Mouse (Mus musculus) kidney, adult 2 months (tissue): Measurements from ENCODE around the gene Rad21l. TPM values are rescaled to one million over a fixed set of nuclear protein-coding genes. Genes with fewer than 3 reads are reported as not detected.

ENCODE experiments used
- DNase-seq: peaks from one replicate; pipeline ENCODE4 v3.0.0; 2021
- H3K27ac ChIP-seq: fragments of 200-500 bp; 2 replicates; pipeline ENCODE4 v1.5.1; 2012; ENCODE audit warnings: low read depth, low read length, control low read depth, inconsistent platforms; ENCODE audit not compliant: insufficient read depth
- H3K27me3 ChIP-seq: fragments of 200-500 bp; replicated peaks from 2 replicates; pipeline ENCODE4 v1.6.1; 2012; ENCODE audit warnings: mild to moderate bottlenecking, moderate library complexity, low read length, inconsistent platforms; ENCODE audit not compliant: control insufficient read depth, insufficient read depth
- H3K36me3 ChIP-seq: fragments of 200-500 bp; 2 replicates; pipeline ENCODE4 v1.6.1; 2012; ENCODE audit warnings: mild to moderate bottlenecking, moderate library complexity, low read length, inconsistent platforms; ENCODE audit not compliant: control insufficient read depth, insufficient read depth
- H3K4me1 ChIP-seq: fragments of 200-500 bp; 2 replicates; pipeline ENCODE4 v1.6.1; 2011; ENCODE audit warnings: low read length; ENCODE audit not compliant: control insufficient read depth, insufficient read depth
- H3K4me3 ChIP-seq: fragments of 200-500 bp; 2 replicates; pipeline ENCODE4 v1.5.1; 2011; ENCODE audit warnings: mild to moderate bottlenecking, low read depth, low read length, control low read depth; ENCODE audit not compliant: insufficient read depth
- CTCF ChIP-seq: fragments of 200-500 bp; conservative IDR thresholded peaks from 2 replicates; pipeline ENCODE4 v1.5.1; 2011; ENCODE audit warnings: low read depth, mild to moderate bottlenecking, control low read depth, low read length, moderate library complexity, mixed read lengths; ENCODE audit not compliant: insufficient read depth, insufficient read length
- POLR2A ChIP-seq: fragments of 200-500 bp; IDR thresholded peaks from one replicate; pipeline ENCODE4 v1.6.1; 2011; ENCODE audit warnings: low read depth, low read length, control low read depth
- WGBS: fragments of 180-500 bp; shearing (Covaris S2); methylation state at CpG from one replicate; pipeline ENCODE4 v1.1.7; 2018; 5-methylcytosine and 5-hydroxymethylcytosine counted together
- polyA plus RNA-seq: library from polyadenylated mRNA; depleted of rRNA; stranded (reverse); fragments of >200 nt; gene quantifications from 2 replicates; pipeline ENCODE4 v1.2.3, GENCODE M21; 2012; rRNA removed

Rad21l gene
- polyA plus RNA-seq, 1 experiment: not detected

GRCm38 (mm10) chr2:151605437-151605987 is 62.8 kb downstream of the Rad21l start:
- no peak for DNase-seq
- WGBS: 47% methylated on average over 11 of the region's 11 CpGs

DNA sequence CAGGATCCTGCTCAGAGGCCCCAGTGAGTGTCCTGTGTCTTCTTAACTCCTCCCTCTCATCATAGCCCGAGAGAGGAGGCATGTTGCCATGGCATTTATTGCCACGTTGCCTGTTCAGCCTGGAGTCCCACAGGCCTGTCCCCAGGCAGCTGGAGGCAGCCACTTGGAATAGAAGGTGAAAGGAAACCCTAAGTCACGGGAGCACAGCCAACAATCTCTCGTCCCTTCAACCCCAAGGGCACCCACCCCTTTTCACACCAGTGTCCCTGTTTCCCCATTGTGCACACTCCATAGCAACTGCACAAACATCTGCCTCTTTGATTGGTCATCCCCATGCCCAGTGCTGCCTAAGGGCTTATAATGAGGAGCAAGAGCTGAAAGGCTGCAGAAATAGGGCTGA is 64.7 kb downstream of the Rad21l start:
- no peak for DNase-seq
- no peak overlapping the region for H3K4me3 ChIP-seq
- TF ChIP-seq POLR2A (no peak), CTCF (no peak)
- 30% methylated on average over 4 of the region's 4 CpGs for WGBS
- H3K27ac ChIP-seq: no peak overlapping the region
- no peaks in the 10 kb centered on the region for H3K27me3 ChIP-seq
- no peaks in the 10 kb centered on the region for H3K4me1 ChIP-seq
- H3K36me3 ChIP-seq: no peaks in the 10 kb centered on the region

More at GRCm38 (mm10) chr2:151605437-151605987, 62.8 kb downstream of the Rad21l start:
- Histone ChIP-seq H3K27ac (no peak overlapping the region), H3K36me3 (no peaks in the 10 kb centered on the region), H3K27me3 (no peaks in the 10 kb centered on the region), H3K4me3 (no peak overlapping the region), H3K4me1 (no peaks in the 10 kb centered on the region)
- no peak for TF ChIP-seq CTCF
- no peak for TF ChIP-seq POLR2A

DNA sequence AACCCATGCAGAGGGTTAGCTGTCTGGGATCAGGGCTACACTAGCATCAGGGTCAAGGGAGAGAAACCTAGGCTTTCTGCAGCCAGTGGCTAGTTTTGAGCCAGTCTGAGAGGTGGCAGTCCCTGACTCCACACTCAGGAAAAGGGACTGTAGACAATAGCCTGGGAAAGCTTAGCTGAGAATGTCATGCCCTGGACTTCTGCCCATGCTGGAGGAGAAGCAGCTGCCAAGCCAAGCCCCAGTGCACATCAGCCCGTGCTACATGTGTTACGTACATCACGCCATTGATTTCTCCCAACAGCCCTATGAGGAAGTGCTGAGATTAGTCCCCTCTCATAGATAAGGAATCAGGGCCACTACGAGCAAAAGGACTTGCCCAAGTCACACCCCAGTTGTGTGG is 66.2 kb downstream of the Rad21l start:
- DNase-seq: no peak
- no peaks in the 10 kb centered on the region for H3K27me3 ChIP-seq
- 67% methylated on average over 4 of the region's 4 CpGs for WGBS
- H3K27ac ChIP-seq: no peak overlapping the region
- TF ChIP-seq CTCF (no peak), POLR2A (no peak)
- H3K36me3 ChIP-seq: no peaks in the 10 kb centered on the region
- H3K4me3 ChIP-seq: no peak overlapping the region
- no peaks in the 10 kb centered on the region for H3K4me1 ChIP-seq

- Histone ChIP-seq H3K4me1 (no peaks in the 10 kb centered on the region), H3K4me3 (no peak overlapping the region), H3K27me3 (no peaks in the 10 kb centered on the region), H3K27ac (no peak overlapping the region), H3K36me3 (no peaks in the 10 kb centered on the region)
- TF ChIP-seq CTCF: no peak
- no peak for TF ChIP-seq POLR2A
- no peak for DNase-seq
- 55% methylated on average over 2 of the region's 2 CpGs for WGBS
These were observed 70.3 kb downstream of the Rad21l start for GRCm38 (mm10) chr2:151598068-151598467.

Other genes with a start within 250 kb of the Rad21l start
- not detected in 2 replicates for gene 4921509C19Rik, start 192.4 kb downstream of the Rad21l start, polyA plus RNA-seq
- 77.7 and 88.1 TPM in 2 replicates for gene Nsfl1c, start 174.4 kb downstream of the Rad21l start, polyA plus RNA-seq
- gene Fkbp1a, start 126.0 kb downstream of the Rad21l start, polyA plus RNA-seq: 76.7 and 97.9 TPM in 2 replicates
- gene Sdcbp2, start 95.9 kb downstream of the Rad21l start, polyA plus RNA-seq: 1.2 and 1.3 TPM in 2 replicates
- 0.31 TPM in 2 replicates for gene Snph, start 35.9 kb downstream of the Rad21l start, polyA plus RNA-seq
- gene Tmem74b, start 33.5 kb upstream of the Rad21l start, polyA plus RNA-seq: 0.35 and 0.45 TPM in 2 replicates
- gene Psmf1, start 75.7 kb upstream of the Rad21l start, polyA plus RNA-seq: 43.3 and 47.1 TPM in 2 replicates
- gene Rspo4, start 174.4 kb upstream of the Rad21l start, polyA plus RNA-seq: not detected in 2 replicates
- 0.81 and 1.4 TPM in 2 replicates for gene Angpt4, start 242.7 kb upstream of the Rad21l start, polyA plus RNA-seq